In the genomic region with DNA sequence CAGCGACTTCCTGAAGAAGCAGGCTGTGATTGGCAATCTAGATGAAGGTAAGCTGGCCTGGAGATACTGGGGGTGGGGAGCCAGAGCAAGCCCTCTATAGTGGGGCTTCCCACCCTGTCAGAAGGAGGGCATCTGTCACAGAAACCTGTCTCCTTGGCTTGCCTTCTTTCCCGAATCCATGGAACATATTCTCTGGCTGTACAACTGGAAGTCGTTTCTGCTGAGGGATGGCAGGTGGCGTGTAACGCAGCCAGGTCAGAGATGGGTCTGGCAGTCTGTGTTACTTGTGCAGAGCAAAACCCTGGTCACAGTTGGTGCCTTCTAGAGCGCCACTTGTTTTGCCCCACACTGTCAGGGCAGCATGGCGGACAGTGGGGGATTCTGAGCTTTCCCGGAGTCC, we compare ENCODE assay signal across 21 mouse cellular contexts. TPM values are rescaled to one million over a fixed set of nuclear protein-coding genes. Genes with fewer than 3 reads are reported as not detected.
DNase-seq lines count a peak whose midpoint lies in the region; ATAC-seq lines count a peak whose summit lies in the region.
"Had no signal": no experiment of that assay in that cellular context is flagged by ENCODE, and none has a peak within 500 bp of the region (broad histone marks: within the 10 kb centered on the region; RNA-seq: fewer than 3 reads in every experiment).

No protein-coding gene starts in this region.

- no peaks in the 10 kb centered on the region; the same call in 1 of the 2 replicates for H3K27me3 ChIP-seq in hindbrain, embryonic 10.5 days (ENCODE audit: insufficient read depth, poor library complexity, severe bottlenecking)
- no peaks in the 10 kb centered on the region for H3K27me3 ChIP-seq in hindbrain, embryonic 14.5 days (ENCODE audit: control insufficient read depth, insufficient read depth, low read length)
- no peaks in the 10 kb centered on the region for H3K27me3 ChIP-seq in forebrain, embryonic 15.5 days
- no peaks in the 10 kb centered on the region for H3K27me3 ChIP-seq in neural tube, embryonic 15.5 days (replicated peaks)
- H3K27me3 ChIP-seq in midbrain, embryonic 13.5 days = no peaks in the 10 kb centered on the region
- H3K27me3 ChIP-seq: embryonic facial prominence, embryonic 15.5 days had no signal

- ATAC-seq in hindbrain, embryonic 14.5 days (ENCODE audit: low FRiP score) = no peak
- ATAC-seq in forebrain, embryonic 15.5 days (replicated peaks) = no peak
- no peak for ATAC-seq in megakaryocyte-erythroid progenitor cell, adult 5-6 weeks (replicated peaks; ENCODE audit: low FRiP score, low TSS enrichment, poor library complexity, severe bottlenecking)
- ATAC-seq in neural tube, embryonic 15.5 days (ENCODE audit: low FRiP score) = no peak
- no peak for ATAC-seq in midbrain, embryonic 13.5 days
- ATAC-seq: inflammation-experienced regulatory T-cells, adult 6 months; midbrain, embryonic 16.5 days had no signal

- DNase-seq in hindbrain, embryonic 10.5 days (ENCODE audit: low spot score) = no peak
- no peak for DNase-seq in hindbrain, embryonic 14.5 days (ENCODE audit: low spot score)
- peak; percentile 95 for DNase-seq in brain, adult 2 months (ENCODE audit: low read depth, low spot score)
- peak; percentile 67 for DNase-seq in cerebellum, adult 8-10 months
- DNase-seq: adrenal gland, postnatal 10 days; gastrocnemius, postnatal 10 days; kidney, adult 8-10 months; kidney, postnatal 25 days; lung, embryonic 14.5 days; right cerebral cortex, postnatal 14 days; thymus, postnatal 25 days had no signal

- H3K9me3 ChIP-seq in hindbrain, embryonic 10.5 days = no peaks in the 10 kb centered on the region
- no peaks in the 10 kb centered on the region for H3K9me3 ChIP-seq in hindbrain, embryonic 14.5 days (ENCODE audit: control insufficient read depth, low read length)
- H3K9me3 ChIP-seq in forebrain, embryonic 15.5 days = no peaks in the 10 kb centered on the region
- no peaks in the 10 kb centered on the region for H3K9me3 ChIP-seq in neural tube, embryonic 15.5 days (replicated peaks)
- H3K9me3 ChIP-seq in midbrain, embryonic 13.5 days = no peaks in the 10 kb centered on the region
- H3K9me3 ChIP-seq: embryonic facial prominence, embryonic 15.5 days had no signal

- no peaks in the 10 kb centered on the region for H3K36me3 ChIP-seq in hindbrain, embryonic 10.5 days
- no peaks in the 10 kb centered on the region; the same call in 1 of the 2 replicates for H3K36me3 ChIP-seq in hindbrain, embryonic 14.5 days (replicated peaks; ENCODE audit: control insufficient read depth, insufficient read depth)
- H3K36me3 ChIP-seq in forebrain, embryonic 15.5 days = no peaks in the 10 kb centered on the region
- peaks cover 17% of the 10 kb centered on the region for H3K36me3 ChIP-seq in neural tube, embryonic 15.5 days
- peaks cover 22% of the 10 kb centered on the region; the same call in 1 of the 2 replicates for H3K36me3 ChIP-seq in midbrain, embryonic 13.5 days
- H3K36me3 ChIP-seq: embryonic facial prominence, embryonic 15.5 days had no signal

- 85% methylated on average over 8 of the region's 8 CpGs for WGBS in hindbrain, embryonic 10.5 days
- 79% methylated on average over 8 of the region's 8 CpGs for WGBS in hindbrain, embryonic 14.5 days
- WGBS in forebrain, embryonic 15.5 days = 70% methylated on average over 8 of the region's 8 CpGs
- WGBS in neural tube, embryonic 15.5 days = 83% methylated on average over 8 of the region's 8 CpGs
- WGBS in midbrain, embryonic 13.5 days = 85% methylated on average over 8 of the region's 8 CpGs

- peak overlapping the region; percentile 65; the same call in 1 of the 2 replicates for H3K27ac ChIP-seq in hindbrain, embryonic 10.5 days
- no peak overlapping the region for H3K27ac ChIP-seq in hindbrain, embryonic 14.5 days
- peak overlapping the region; percentile 71 for H3K27ac ChIP-seq in forebrain, embryonic 15.5 days (replicated peaks)
- no peak overlapping the region for H3K27ac ChIP-seq in neural tube, embryonic 15.5 days (replicated peaks)
- no peak overlapping the region for H3K27ac ChIP-seq in midbrain, embryonic 13.5 days
- H3K27ac ChIP-seq: embryonic facial prominence, embryonic 15.5 days had no signal

- no peak overlapping the region for H3K9ac ChIP-seq in hindbrain, embryonic 14.5 days
- no peak overlapping the region for H3K9ac ChIP-seq in forebrain, embryonic 15.5 days (replicated peaks)
- no peak overlapping the region for H3K9ac ChIP-seq in neural tube, embryonic 15.5 days (replicated peaks)
- no peak overlapping the region for H3K9ac ChIP-seq in midbrain, embryonic 13.5 days (replicated peaks)
- H3K9ac ChIP-seq: embryonic facial prominence, embryonic 15.5 days; lung, embryonic 14.5 days had no signal

- peaks cover 73% of the 10 kb centered on the region for H3K4me1 ChIP-seq in hindbrain, embryonic 10.5 days (replicated peaks)
- no peaks in the 10 kb centered on the region; the same call in 1 of the 2 replicates for H3K4me1 ChIP-seq in hindbrain, embryonic 14.5 days (replicated peaks; ENCODE audit: control insufficient read depth, insufficient read depth, low read length)
- H3K4me1 ChIP-seq in forebrain, embryonic 15.5 days = peaks cover 15% of the 10 kb centered on the region
- no peaks in the 10 kb centered on the region; the same call in 1 of the 2 replicates for H3K4me1 ChIP-seq in neural tube, embryonic 15.5 days
- H3K4me1 ChIP-seq in midbrain, embryonic 13.5 days (replicated peaks) = peaks cover 24% of the 10 kb centered on the region

- no peak overlapping the region for H3K4me2 ChIP-seq in hindbrain, embryonic 14.5 days (replicated peaks)
- H3K4me2 ChIP-seq in forebrain, embryonic 15.5 days (replicated peaks) = no peak overlapping the region
- H3K4me2 ChIP-seq in neural tube, embryonic 15.5 days = no peak overlapping the region
- H3K4me2 ChIP-seq in midbrain, embryonic 13.5 days (replicated peaks) = no peak overlapping the region
- H3K4me2 ChIP-seq: embryonic facial prominence, embryonic 15.5 days; liver, embryonic 11.5 days; lung, embryonic 14.5 days had no signal

- H3K4me3 ChIP-seq in hindbrain, embryonic 10.5 days = no peak overlapping the region
- no peak overlapping the region for H3K4me3 ChIP-seq in hindbrain, embryonic 14.5 days (replicated peaks; ENCODE audit: low read length)
- no peak overlapping the region for H3K4me3 ChIP-seq in forebrain, embryonic 15.5 days
- no peak overlapping the region for H3K4me3 ChIP-seq in neural tube, embryonic 15.5 days (replicated peaks)
- no peak overlapping the region for H3K4me3 ChIP-seq in midbrain, embryonic 13.5 days (replicated peaks)
- H3K4me3 ChIP-seq: embryonic facial prominence, embryonic 15.5 days had no signal

RNA-seq across cellular contexts. Expression of a gene that starts 16.9 kb away (rescaled TPM):
- polyA plus RNA-seq in hindbrain, embryonic 10.5 days (2016; fragmentation: Nextera tagmentation; extraction: Ambion mirVana) = 0.95 and 4.1 TPM in 2 replicates
- 1.6 and 3.3 TPM in 2 replicates for polyA plus RNA-seq in hindbrain, embryonic 14.5 days (2014; fragmentation: Nextera tagmentation; extraction: Ambion mirVana)
- 0.88 and 1.2 TPM in 2 replicates for polyA plus RNA-seq in forebrain, embryonic 15.5 days (2015; fragmentation: Nextera tagmentation; extraction: Ambion mirVana)
- not detected in 2 replicates for total RNA-seq in megakaryocyte-erythroid progenitor cell, adult 5-6 weeks (2014; fragmentation: Nextera tagmentation)
- total RNA-seq in megakaryocyte-erythroid progenitor cell, adult 5-6 weeks (2017) = not detected in 2 replicates
- 1.6 and 1.7 TPM in 2 replicates for polyA plus RNA-seq in neural tube, embryonic 15.5 days (2015; fragmentation: Nextera tagmentation; extraction: Ambion mirVana)
- 2.3 and 2.4 TPM in 2 replicates for polyA plus RNA-seq in midbrain, embryonic 13.5 days (2015; fragmentation: Nextera tagmentation; extraction: Ambion mirVana)
- total RNA-seq: gastrocnemius, postnatal 10 days; heart, adult 8-10 months had no signal
- polyA plus RNA-seq: heart, postnatal 0 days; inflammation-experienced regulatory T-cells, adult 6 months; lung, embryonic 14.5 days had no signal

RNA-seq across cellular contexts. Expression of a gene that starts 46.4 kb away (rescaled TPM):
- 5.2 and 12.5 TPM in 2 replicates for polyA plus RNA-seq in hindbrain, embryonic 10.5 days (2016; fragmentation: Nextera tagmentation; extraction: Ambion mirVana)
- polyA plus RNA-seq in hindbrain, embryonic 14.5 days (2014; fragmentation: Nextera tagmentation; extraction: Ambion mirVana) = 40.1 and 42.3 TPM in 2 replicates
- 23.1 and 30.0 TPM in 2 replicates for polyA plus RNA-seq in forebrain, embryonic 15.5 days (2015; fragmentation: Nextera tagmentation; extraction: Ambion mirVana)
- total RNA-seq in megakaryocyte-erythroid progenitor cell, adult 5-6 weeks (2014; fragmentation: Nextera tagmentation) = 0.07 TPM in 1 of 2 replicates, not detected in the other
- total RNA-seq in megakaryocyte-erythroid progenitor cell, adult 5-6 weeks (2017) = 0.15 and 0.56 TPM in 2 replicates
- 29.8 and 31.9 TPM in 2 replicates for polyA plus RNA-seq in neural tube, embryonic 15.5 days (2015; fragmentation: Nextera tagmentation; extraction: Ambion mirVana)
- 23.1 and 23.3 TPM in 2 replicates for polyA plus RNA-seq in midbrain, embryonic 13.5 days (2015; fragmentation: Nextera tagmentation; extraction: Ambion mirVana)

RNA-seq across cellular contexts. Expression of a gene that starts 59.1 kb away (rescaled TPM):
- 34.1 and 38.7 TPM in 2 replicates for polyA plus RNA-seq in hindbrain, embryonic 10.5 days (2016; fragmentation: Nextera tagmentation; extraction: Ambion mirVana)
- polyA plus RNA-seq in hindbrain, embryonic 14.5 days (2014; fragmentation: Nextera tagmentation; extraction: Ambion mirVana) = 25.5 and 26.4 TPM in 2 replicates
- 30.9 and 34.5 TPM in 2 replicates for polyA plus RNA-seq in forebrain, embryonic 15.5 days (2015; fragmentation: Nextera tagmentation; extraction: Ambion mirVana)
- 27.4 and 30.4 TPM in 2 replicates for total RNA-seq in megakaryocyte-erythroid progenitor cell, adult 5-6 weeks (2014; fragmentation: Nextera tagmentation)
- total RNA-seq in megakaryocyte-erythroid progenitor cell, adult 5-6 weeks (2017) = 9.2 and 12.9 TPM in 2 replicates
- polyA plus RNA-seq in neural tube, embryonic 15.5 days (2015; fragmentation: Nextera tagmentation; extraction: Ambion mirVana) = 26.9 and 31.6 TPM in 2 replicates
- polyA plus RNA-seq in midbrain, embryonic 13.5 days (2015; fragmentation: Nextera tagmentation; extraction: Ambion mirVana) = 28.3 and 30.2 TPM in 2 replicates

Comparison
In these comparisons a context has a peak if more than half of its experiments do, and no peak if none do; other contexts are left out.
1. H3K27ac ChIP-seq: peak in hindbrain, embryonic 10.5 days (single experiment) and forebrain, embryonic 15.5 days (single experiment); none in hindbrain, embryonic 14.5 days (single experiment), neural tube, embryonic 15.5 days (single experiment) and midbrain, embryonic 13.5 days (single experiment).
2. DNase-seq: peak in brain, adult 2 months (single experiment) and cerebellum, adult 8-10 months (single experiment); none in hindbrain, embryonic 10.5 days (single experiment) and hindbrain, embryonic 14.5 days (single experiment).